Mouse (Mus musculus): ENCODE results near the gene Rapgef6. TPM values are rescaled to one million over a fixed set of nuclear protein-coding genes. Genes with fewer than 3 reads are reported as not detected.

Rapgef6 gene
- polyA plus RNA-seq, 1 experiment from 2014 or later, result 40.6 TPM

GRCm38 (mm10) chr11:54709645-54710044, 187.0 kb downstream of the Rapgef6 start:
- no peak overlapping the region for H3K4me2 ChIP-seq (ENCODE audit: low read depth, low read length)
- 75% methylated on average over 2 of the region's 2 CpGs for WGBS
- no peak overlapping the region for H3K4me3 ChIP-seq (ENCODE audit: low read depth, low read length)
- H3K27me3 ChIP-seq (ENCODE audit: control insufficient read depth, insufficient read depth, low read length), result no peaks in the 10 kb centered on the region
- H3K27ac ChIP-seq (ENCODE audit: low read depth, low read length), result no peak overlapping the region
- no peaks in the 10 kb centered on the region for H3K4me1 ChIP-seq (ENCODE audit: control insufficient read depth, insufficient read depth, low read length)
- no peak for ATAC-seq (ENCODE audit: low read depth)
- H3K36me3 ChIP-seq (ENCODE audit: control insufficient read depth, insufficient read depth, low read length), result no peaks in the 10 kb centered on the region
- H3K9ac ChIP-seq (replicated peaks; ENCODE audit: low read depth, low read length), result no peak overlapping the region
- no peaks in the 10 kb centered on the region for H3K9me3 ChIP-seq (ENCODE audit: control insufficient read depth, low read length)

- Histone ChIP-seq H3K36me3 (ENCODE audit: control insufficient read depth, insufficient read depth, low read length) (no peaks in the 10 kb centered on the region), H3K4me3 (ENCODE audit: low read depth, low read length) (no peak overlapping the region), H3K9me3 (ENCODE audit: control insufficient read depth, low read length) (no peaks in the 10 kb centered on the region), H3K4me2 (ENCODE audit: low read depth, low read length) (no peak overlapping the region), H3K27ac (ENCODE audit: low read depth, low read length) (no peak overlapping the region), H3K4me1 (ENCODE audit: control insufficient read depth, insufficient read depth, low read length) (no peaks in the 10 kb centered on the region), H3K27me3 (ENCODE audit: control insufficient read depth, insufficient read depth, low read length) (no peaks in the 10 kb centered on the region), H3K9ac (replicated peaks; ENCODE audit: low read depth, low read length) (no peak overlapping the region)
- 90% methylated on average over 4 of the region's 4 CpGs for WGBS
- ATAC-seq (ENCODE audit: low read depth), result no peak
These were observed 188.1 kb downstream of the Rapgef6 start for GRCm38 (mm10) chr11:54710512-54711293.

DNA sequence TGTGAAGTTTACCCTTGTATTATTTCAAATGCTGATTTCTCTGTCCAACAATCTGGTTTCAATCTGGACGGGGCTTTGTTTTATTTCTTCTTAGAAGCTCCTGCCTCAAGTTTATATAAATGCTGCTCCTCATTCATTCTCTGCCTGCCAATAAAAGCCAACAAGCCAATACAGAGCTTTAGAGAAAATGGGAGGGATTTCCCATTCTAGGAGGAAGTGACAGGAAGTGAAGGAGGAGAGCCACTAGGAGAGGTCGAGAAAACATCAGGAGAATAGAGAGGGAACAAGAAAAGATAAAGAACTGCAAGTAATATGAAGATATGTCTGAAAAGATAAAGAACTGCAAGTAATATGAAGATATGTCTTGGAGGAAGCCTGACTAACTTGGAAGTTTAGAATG, 190.2 kb downstream of the Rapgef6 start:
- H3K4me1 ChIP-seq (ENCODE audit: control insufficient read depth, insufficient read depth, low read length), result no peaks in the 10 kb centered on the region
- 85% methylated on average over 2 of the region's 2 CpGs for WGBS
- no peak overlapping the region for H3K4me3 ChIP-seq (ENCODE audit: low read depth, low read length)
- H3K36me3 ChIP-seq (ENCODE audit: control insufficient read depth, insufficient read depth, low read length), result 0 out of 2 replicates have a peak, but pooled peaks cover 3% of the 10 kb centered on the region
- no peak for ATAC-seq (ENCODE audit: low read depth)
- no peak overlapping the region for H3K9ac ChIP-seq (replicated peaks; ENCODE audit: low read depth, low read length)
- H3K27ac ChIP-seq (ENCODE audit: low read depth, low read length), result no peak overlapping the region
- H3K4me2 ChIP-seq (ENCODE audit: low read depth, low read length), result no peak overlapping the region
- H3K27me3 ChIP-seq (ENCODE audit: control insufficient read depth, insufficient read depth, low read length), result no peaks in the 10 kb centered on the region
- no peaks in the 10 kb centered on the region for H3K9me3 ChIP-seq (ENCODE audit: control insufficient read depth, low read length)

DNA sequence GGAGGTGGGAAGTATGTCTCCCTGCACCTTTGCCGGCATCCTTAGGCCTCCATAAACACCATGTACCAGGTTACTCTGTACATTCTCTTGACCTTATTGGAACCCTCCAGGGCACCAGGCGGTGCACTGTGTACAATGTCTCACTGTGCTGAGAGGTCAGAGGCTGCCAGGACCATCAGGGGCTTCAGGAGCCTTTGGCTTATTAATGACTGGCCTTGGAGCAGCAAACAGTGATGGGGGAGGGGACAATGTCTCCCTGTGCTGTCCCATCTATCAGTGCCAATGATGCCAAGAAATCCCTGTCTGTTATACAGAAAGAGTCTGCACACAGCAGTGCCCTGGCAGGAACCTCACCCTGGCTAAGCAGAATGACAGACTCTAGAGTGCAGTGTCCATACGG, 195.2 kb downstream of the Rapgef6 start:
- no peak overlapping the region for H3K4me2 ChIP-seq (ENCODE audit: low read depth, low read length)
- H3K27me3 ChIP-seq (ENCODE audit: control insufficient read depth, insufficient read depth, low read length), result no peaks in the 10 kb centered on the region
- no peaks in the 10 kb centered on the region for H3K4me1 ChIP-seq (ENCODE audit: control insufficient read depth, insufficient read depth, low read length)
- H3K4me3 ChIP-seq (ENCODE audit: low read depth, low read length), result no peak overlapping the region
- WGBS, result 78% methylated on average over 3 of the region's 3 CpGs
- H3K9me3 ChIP-seq (ENCODE audit: control insufficient read depth, low read length), result no peaks in the 10 kb centered on the region
- H3K9ac ChIP-seq (replicated peaks; ENCODE audit: low read depth, low read length), result no peak overlapping the region
- no peak overlapping the region for H3K27ac ChIP-seq (ENCODE audit: low read depth, low read length)
- peaks cover 13% of the 10 kb centered on the region; the same call in 1 of the 2 replicates for H3K36me3 ChIP-seq (ENCODE audit: control insufficient read depth, insufficient read depth, low read length)
- ATAC-seq (ENCODE audit: low read depth), result no peak

- H3K4me2 ChIP-seq (ENCODE audit: low read depth, low read length), result no peak overlapping the region
- 95% methylated on average over 3 of the region's 3 CpGs for WGBS
- H3K27ac ChIP-seq (ENCODE audit: low read depth, low read length), result no peak overlapping the region
- no peak overlapping the region for H3K4me3 ChIP-seq (ENCODE audit: low read depth, low read length)
- ATAC-seq (ENCODE audit: low read depth), result no peak
- no peaks in the 10 kb centered on the region for H3K9me3 ChIP-seq (ENCODE audit: control insufficient read depth, low read length)
- H3K36me3 ChIP-seq (ENCODE audit: control insufficient read depth, insufficient read depth, low read length), result peaks cover 13% of the 10 kb centered on the region; the same call in 1 of the 2 replicates
- H3K4me1 ChIP-seq (ENCODE audit: control insufficient read depth, insufficient read depth, low read length), result no peaks in the 10 kb centered on the region
- no peaks in the 10 kb centered on the region for H3K27me3 ChIP-seq (ENCODE audit: control insufficient read depth, insufficient read depth, low read length)
- no peak overlapping the region for H3K9ac ChIP-seq (replicated peaks; ENCODE audit: low read depth, low read length)
These were observed 196.0 kb downstream of the Rapgef6 start for GRCm38 (mm10) chr11:54718601-54719000.

DNA sequence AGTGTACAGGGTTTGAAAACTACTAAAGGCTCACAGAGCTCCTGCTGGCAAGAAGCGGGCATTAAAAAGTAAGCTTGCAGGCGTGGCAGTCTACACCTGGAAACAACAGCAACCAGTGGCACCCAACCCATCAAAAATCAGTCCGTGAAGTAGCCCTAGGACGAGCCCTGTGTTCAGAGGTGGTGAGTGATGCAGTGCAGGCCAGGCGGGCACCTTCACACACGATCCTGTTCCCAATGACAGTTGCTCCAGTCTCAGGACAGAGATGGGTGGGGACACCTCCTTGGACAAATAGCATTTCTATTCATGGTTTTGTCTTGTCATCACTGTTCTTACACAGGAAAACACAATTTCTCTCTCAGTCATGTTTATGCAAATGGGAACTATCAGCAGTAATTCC, 199.4 kb downstream of the Rapgef6 start:
- ATAC-seq (ENCODE audit: low read depth), result no peak
- WGBS, result 95% methylated on average over 6 of the region's 6 CpGs
- peaks cover 13% of the 10 kb centered on the region; the same call in 1 of the 2 replicates for H3K36me3 ChIP-seq (ENCODE audit: control insufficient read depth, insufficient read depth, low read length)
- H3K9ac ChIP-seq (replicated peaks; ENCODE audit: low read depth, low read length), result no peak overlapping the region
- H3K4me2 ChIP-seq (ENCODE audit: low read depth, low read length), result no peak overlapping the region
- H3K27me3 ChIP-seq (ENCODE audit: control insufficient read depth, insufficient read depth, low read length), result no peaks in the 10 kb centered on the region
- no peaks in the 10 kb centered on the region for H3K9me3 ChIP-seq (ENCODE audit: control insufficient read depth, low read length)
- no peak overlapping the region for H3K27ac ChIP-seq (ENCODE audit: low read depth, low read length)
- H3K4me3 ChIP-seq (ENCODE audit: low read depth, low read length), result no peak overlapping the region
- no peaks in the 10 kb centered on the region for H3K4me1 ChIP-seq (ENCODE audit: control insufficient read depth, insufficient read depth, low read length)

DNA sequence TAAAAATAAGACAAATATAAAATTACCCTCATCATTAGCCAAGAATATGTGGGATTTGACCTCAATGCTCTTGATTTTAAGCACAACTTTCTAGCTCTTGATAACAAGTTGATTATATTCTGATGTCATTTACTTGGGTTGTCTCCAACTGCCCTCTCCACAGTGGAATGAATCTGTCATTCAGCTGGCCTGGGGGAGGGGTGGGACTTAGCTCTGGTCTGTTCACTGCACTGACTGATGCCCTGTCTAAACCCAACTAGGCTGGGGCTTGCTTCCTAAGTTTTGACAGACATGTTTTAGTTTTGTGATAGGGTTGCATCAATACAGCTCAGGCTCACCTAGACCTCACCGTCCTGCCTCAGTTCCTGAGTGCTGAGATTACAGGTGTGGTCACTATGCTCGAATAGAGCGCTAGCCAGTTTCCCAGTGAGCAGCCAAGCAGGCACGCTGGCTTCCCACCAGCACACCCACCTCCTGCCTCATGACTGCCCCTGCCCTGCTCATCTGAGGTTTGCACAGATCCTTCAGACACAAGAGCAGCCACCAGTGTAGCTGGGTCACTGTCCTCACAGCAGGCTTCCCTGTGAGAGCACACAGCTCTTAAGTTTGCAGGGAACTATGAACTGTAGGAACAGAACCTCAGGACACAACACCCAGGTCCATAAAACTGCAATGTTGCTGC, 201.8 kb downstream of the Rapgef6 start:
- Histone ChIP-seq H3K27me3 (ENCODE audit: control insufficient read depth, insufficient read depth, low read length) (no peaks in the 10 kb centered on the region), H3K27ac (ENCODE audit: low read depth, low read length) (no peak overlapping the region), H3K4me1 (ENCODE audit: control insufficient read depth, insufficient read depth, low read length) (no peaks in the 10 kb centered on the region), H3K4me3 (ENCODE audit: low read depth, low read length) (no peak overlapping the region), H3K9me3 (ENCODE audit: control insufficient read depth, low read length) (no peaks in the 10 kb centered on the region), H3K9ac (replicated peaks; ENCODE audit: low read depth, low read length) (no peak overlapping the region), H3K36me3 (ENCODE audit: control insufficient read depth, insufficient read depth, low read length) (peaks cover 10% of the 10 kb centered on the region; the same call in 1 of the 2 replicates), H3K4me2 (ENCODE audit: low read depth, low read length) (no peak overlapping the region)
- 89% methylated on average over 4 of the region's 4 CpGs for WGBS
- no peak for ATAC-seq (ENCODE audit: low read depth)

DNA sequence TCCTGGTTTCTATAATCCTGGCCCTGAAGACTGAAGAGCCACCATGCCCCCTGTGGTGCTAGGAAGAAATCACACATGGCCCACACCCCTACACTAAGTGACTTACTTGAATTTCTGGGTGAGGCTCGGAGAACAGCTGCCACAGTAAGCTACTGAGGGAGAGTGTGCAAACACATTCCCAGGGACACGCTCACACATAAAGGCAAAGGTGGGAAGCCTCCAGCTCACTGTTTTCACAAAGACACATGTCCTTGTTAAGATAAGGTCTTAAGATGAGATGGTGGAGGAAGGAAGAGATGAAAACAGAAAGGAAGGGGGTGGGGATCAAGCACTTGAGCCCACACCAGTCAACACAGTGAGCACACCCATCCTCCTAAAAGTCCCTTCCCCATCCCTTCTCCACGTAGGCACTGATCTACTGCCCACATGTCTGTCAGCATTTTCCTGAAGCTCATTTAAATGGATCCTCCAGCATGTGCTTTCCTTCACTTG, 204.0 kb downstream of the Rapgef6 start:
- no peak overlapping the region for H3K4me2 ChIP-seq (ENCODE audit: low read depth, low read length)
- H3K27ac ChIP-seq (ENCODE audit: low read depth, low read length), result no peak overlapping the region
- no peak overlapping the region for H3K4me3 ChIP-seq (ENCODE audit: low read depth, low read length)
- H3K27me3 ChIP-seq (ENCODE audit: control insufficient read depth, insufficient read depth, low read length), result no peaks in the 10 kb centered on the region
- ATAC-seq (ENCODE audit: low read depth), result no peak
- H3K36me3 ChIP-seq (ENCODE audit: control insufficient read depth, insufficient read depth, low read length), result peaks cover 9% of the 10 kb centered on the region; the same call in 1 of the 2 replicates
- H3K4me1 ChIP-seq (ENCODE audit: control insufficient read depth, insufficient read depth, low read length), result no peaks in the 10 kb centered on the region
- no peak overlapping the region for H3K9ac ChIP-seq (replicated peaks; ENCODE audit: low read depth, low read length)
- WGBS, result 95% methylated on average over 3 of the region's 3 CpGs
- no peaks in the 10 kb centered on the region for H3K9me3 ChIP-seq (ENCODE audit: control insufficient read depth, low read length)

- Histone ChIP-seq H3K36me3 (ENCODE audit: control insufficient read depth, insufficient read depth, low read length) (0 out of 2 replicates have a peak, but pooled peaks cover 2% of the 10 kb centered on the region), H3K4me3 (ENCODE audit: low read depth, low read length) (no peak overlapping the region), H3K27me3 (ENCODE audit: control insufficient read depth, insufficient read depth, low read length) (no peaks in the 10 kb centered on the region), H3K4me2 (ENCODE audit: low read depth, low read length) (no peak overlapping the region), H3K4me1 (ENCODE audit: control insufficient read depth, insufficient read depth, low read length) (no peaks in the 10 kb centered on the region), H3K27ac (ENCODE audit: low read depth, low read length) (no peak overlapping the region), H3K9ac (replicated peaks; ENCODE audit: low read depth, low read length) (no peak overlapping the region), H3K9me3 (ENCODE audit: control insufficient read depth, low read length) (no peaks in the 10 kb centered on the region)
- no peak for ATAC-seq (ENCODE audit: low read depth)
- WGBS, result 89% methylated on average over 5 of the region's 5 CpGs
These were observed 204.8 kb downstream of the Rapgef6 start for GRCm38 (mm10) chr11:54727327-54727901.
